Mouse (Mus musculus) cerebellum, postnatal 36 days (tissue): ENCODE measurements around the gene A030014E15Rik.
"Not testable (repeated sequence)": the region's sequence is repeated elsewhere in the genome, so short reads cannot be mapped to it uniquely, and the experiment has no call there.

Source experiments
- DNase-seq, 2 experiments: peaks; one replicate each; pipeline ENCODE4 v3.0.0; 2021 to 2022; ENCODE audit warnings: mixed read lengths in 2 of 2

Gene A030014E15Rik

DNA sequence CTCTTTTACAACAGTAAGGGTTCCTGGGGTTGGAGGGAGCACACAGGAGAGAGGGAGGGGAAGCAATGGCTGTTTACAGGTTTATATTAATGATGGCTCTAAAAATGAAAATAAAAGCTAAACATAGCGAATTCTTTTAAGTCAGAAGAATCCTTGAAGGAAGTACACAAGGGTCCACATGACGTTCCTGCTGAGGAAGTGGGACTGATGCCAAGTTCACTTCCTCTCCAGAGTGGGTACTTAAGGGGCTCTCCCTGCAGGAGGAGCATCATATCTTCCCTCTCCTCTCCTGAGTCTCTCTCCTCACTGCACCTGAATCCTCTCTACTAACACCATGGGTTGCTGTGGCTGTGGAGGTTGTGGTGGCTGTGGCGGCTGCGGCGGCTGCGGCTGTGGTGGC, at the start of gene A030014E15Rik:
A030014E15Rik (plus strand) TSS at position 268 of the 400 bp plus-strand sequence.
- no peak for DNase-seq

DNA sequence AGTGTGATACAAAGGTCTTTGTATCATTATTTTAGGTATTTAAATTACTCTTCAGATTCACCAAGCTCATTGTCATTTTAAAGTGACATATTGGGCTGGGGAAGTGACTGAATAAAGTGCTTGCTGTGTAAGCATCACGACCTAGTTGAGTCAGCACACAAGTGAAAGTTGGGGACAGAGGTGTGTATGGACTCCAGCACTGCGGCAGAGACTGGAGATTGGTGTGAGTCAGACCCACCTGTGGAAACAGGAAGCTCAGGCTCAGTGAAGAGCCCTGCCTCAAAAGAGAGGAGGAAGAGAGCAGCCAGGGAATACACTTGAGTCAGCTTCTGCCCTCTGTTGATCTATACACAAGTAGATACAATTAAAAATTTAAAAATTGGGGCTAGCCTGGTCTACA, 45.5 kb upstream of the A030014E15Rik start:
- no peak for DNase-seq

DNA sequence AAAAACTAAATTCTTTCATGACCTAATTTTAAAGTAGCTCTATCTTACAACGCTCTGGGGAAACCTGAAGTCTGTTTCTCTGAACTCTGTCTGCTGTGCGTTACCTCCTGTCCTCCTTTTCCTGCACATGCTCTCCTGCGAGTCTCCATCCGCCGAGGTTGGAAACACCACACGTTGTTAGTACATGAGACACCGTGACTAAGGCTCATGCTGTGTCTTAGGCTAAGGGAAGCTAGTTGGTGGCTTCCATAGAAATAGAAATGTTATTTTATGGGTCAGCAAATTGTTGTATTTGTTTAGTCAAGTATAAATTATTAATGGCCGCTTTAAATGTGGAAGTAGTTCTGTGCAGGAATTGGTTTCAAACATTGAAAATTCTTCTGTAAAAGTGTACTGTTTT, 44.5 kb upstream of the A030014E15Rik start:
- no peak for DNase-seq

DNA sequence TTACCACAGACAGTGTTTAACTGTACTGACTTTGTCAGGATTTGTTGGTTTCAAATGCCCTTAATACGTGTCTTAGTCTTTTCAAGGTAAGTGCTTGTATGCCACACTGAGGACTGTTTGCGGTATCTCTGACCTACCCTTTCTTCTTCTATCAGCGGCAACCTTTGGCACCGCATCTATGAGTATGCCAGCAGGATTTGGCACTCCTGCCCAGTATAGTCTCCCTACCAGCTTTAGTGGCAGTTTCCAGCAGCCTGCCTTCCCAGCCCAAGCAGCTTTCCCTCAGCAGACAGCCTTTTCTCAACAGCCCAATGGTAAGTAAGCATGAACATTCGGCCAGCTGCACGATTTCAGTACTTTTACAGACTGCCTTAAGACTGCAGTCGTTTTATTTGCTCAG, 31.4 kb upstream of the A030014E15Rik start:
- peak; percentile 15 to 18 for DNase-seq

DNA sequence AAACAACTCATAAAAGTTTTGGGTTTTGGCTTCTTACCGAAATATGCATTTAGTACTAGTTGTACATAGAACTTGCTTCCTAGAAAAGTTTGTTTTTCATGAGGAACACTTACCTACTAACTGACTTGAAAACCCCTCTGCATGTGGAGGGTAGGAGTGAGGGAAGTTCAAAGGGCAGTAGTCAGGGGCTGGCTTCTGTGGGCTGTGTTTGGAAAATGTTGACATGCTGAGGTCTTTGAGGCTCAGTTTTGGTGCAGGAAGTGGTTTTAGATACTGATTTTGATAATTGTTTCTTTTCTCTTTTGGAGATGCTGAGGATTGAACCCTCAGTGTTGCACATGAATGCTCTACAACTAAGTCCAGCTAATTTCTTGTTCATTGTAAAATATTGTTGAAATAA, 24.1 kb upstream of the A030014E15Rik start:
- DNase-seq, result no peak

DNA sequence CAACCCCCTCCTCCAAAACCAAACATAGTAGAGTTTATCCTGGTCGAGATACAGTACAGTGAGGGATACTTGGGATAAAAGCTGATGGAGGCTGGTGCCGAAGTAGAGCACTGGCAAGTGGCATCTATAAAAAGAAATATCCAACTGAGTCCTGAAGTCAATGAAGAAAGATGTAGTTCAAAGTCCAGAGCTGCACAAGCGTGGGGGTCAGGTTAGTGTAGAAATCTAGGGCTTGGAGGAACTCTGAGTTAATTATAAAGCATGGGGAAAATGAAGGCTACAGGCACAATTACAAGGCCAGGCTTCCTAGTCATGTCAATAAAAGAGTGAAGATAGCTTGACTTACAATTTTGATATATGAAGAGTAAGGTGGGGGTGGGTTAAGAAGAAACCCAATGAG, 23.5 kb upstream of the A030014E15Rik start:
- no peak for DNase-seq

DNA sequence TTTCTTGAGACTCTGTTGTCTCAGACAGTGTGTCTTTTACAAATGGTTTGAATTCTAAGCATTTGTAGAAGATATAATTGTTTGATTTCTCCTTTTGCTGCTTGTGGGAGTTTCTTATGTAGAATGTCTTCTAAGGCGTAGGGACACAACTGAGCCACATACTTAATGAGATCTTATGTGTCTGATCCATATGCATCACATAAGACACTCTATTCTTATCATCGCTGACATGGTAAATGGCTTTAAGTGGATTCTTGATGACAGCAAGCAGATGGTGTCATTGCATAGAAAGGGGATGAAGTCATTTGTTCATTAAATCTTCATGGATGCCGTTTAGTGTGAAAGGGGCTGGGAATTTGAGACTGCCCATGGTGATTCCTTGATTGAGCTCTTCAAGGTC, 18.8 kb upstream of the A030014E15Rik start:
- DNase-seq, result no peak

DNA sequence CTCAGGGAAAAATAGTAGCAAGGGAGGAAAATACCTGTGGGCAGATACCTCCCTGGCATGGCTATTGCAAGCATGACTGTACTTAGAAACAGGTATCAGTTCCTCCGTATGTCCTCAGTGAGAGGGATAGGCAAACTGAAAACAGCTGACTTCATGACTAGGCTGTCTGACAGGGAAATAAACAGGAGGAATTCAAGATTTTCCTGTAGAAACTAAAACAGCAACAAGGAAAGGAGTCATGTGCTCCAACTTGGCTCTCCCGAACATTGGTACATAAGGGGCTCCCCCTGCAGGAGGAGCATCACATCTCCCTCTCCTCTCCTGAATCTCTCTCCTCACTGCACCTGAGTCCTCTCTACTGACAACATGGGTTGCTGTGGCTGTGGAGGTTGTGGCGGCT, 11.7 kb upstream of the A030014E15Rik start, which contains the start of gene A030005L19Rik:
A030005L19Rik (plus strand) TSS at position 301 of the 400 bp plus-strand sequence.
- DNase-seq, result no peak

DNA sequence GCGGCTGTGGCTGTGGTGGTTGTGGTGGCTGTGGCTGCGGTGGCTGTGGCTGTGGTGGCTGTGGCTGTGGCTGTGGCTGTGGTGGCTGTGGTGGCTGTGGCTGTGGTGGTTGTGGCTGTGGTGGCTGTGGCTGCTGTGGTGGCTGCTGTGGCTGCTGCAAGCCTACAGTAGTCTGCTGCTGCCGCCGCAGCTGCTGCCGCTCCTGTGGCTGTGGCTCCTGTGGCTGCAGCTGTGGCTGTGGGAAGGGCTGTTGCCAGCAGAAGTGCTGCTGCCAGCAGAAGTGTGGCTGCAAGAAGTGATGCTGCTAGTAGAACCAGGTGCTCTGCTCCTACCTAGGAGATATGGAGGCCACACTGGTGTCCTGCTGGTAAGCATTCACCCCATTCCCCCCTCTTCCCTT, 11.3 kb upstream of the A030014E15Rik start:
- DNase-seq, result not testable (repeated sequence)

DNA sequence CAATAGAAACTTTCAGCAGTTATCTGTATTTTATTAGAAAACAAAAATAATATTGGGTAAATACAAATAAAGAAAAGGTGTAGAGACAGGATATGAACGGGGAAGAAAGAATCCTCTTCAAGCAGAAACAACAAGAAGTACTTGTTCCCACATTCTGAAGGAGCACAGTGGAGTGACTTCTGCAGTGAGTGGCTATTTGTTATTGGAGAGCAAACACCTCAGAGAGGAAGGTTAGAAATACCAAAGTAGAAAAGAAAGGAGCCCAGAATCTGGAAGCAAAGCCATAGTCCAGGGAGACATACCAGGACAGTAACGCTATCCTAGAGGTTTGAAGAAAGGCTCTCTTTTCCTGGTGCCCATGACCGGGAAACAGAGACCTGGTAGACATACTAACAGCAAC, 5.8 kb downstream of the A030014E15Rik start:
- DNase-seq, result not testable (repeated sequence)

DNA sequence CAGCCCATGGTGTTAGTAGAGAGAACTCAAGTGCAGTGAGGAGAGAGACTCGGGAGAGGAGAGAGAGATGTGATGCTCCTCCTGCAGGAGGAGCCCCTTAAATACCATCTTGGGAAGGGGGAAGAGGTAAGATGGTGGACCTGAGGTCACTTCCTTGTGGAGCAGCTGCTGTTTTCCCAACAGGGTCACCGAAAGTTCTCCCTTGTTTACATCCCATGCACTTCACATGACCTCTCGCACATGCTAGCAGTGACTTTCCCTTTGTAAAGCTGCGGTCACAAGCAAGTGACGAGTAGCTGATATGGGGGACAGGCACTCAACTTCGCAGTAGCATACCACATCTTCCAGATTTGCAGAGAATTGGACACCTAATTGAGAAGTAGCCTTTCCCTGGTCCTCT, 6.6 kb downstream of the A030014E15Rik start, which contains the start of gene Gm6217:
Gm6217 (minus strand) TSS at position 74 of the 400 bp plus-strand sequence.
- not testable (repeated sequence) for DNase-seq

DNA sequence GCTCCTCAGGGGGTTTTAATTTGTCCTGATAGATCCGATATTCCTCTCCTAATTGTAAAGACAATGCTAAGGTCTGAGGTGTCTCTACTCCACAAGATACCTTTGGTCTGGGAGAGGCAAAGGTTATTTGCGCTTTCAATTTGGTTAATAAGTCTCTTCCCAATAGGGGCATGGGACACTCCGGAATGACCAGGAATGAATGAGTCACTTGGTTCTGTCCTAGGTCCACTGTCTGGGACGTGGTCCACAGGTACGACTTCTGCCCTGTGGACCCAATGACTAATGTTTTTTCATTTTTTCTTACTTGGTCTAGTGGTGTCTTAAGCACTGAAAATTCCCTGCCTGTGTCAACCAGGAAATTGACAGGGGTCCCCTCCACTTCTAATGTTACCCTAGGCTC, 13.9 kb downstream of the A030014E15Rik start:
- DNase-seq, result no peak

DNA sequence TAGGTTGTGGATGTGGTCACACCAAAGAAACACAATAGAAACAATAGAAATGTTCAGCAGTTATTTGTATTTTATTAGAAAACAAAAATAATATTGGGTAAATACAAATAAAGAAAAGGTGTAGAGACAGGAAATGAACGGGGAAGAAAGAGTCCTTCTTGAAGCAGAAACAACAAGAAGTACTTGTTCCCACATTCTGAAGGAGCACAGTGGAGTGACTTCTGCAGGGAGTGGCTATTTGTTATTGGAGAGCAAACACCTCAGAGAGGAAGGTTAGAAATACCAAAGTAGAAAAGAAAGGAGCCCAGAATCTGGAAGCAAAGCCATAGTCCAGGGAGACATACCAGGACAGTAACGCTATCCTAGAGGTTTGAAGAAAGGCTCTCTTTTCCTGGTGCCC, 17.8 kb downstream of the A030014E15Rik start:
- DNase-seq, result not testable (repeated sequence)

DNA sequence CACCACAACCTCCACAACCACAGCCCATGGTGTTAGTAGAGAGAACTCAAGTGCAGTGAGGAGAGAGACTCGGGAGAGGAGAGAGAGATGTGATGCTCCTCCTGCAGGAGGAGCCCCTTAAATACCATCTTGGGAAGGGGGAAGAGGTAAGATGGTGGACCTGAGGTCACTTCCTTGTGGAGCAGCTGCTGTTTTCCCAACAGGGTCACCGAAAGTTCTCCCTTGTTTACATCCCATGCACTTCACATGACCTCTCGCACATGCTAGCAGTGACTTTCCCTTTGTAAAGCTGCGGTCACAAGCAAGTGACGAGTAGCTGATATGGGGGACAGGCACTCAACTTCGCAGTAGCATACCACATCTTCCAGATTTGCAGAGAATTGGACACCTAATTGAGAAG, 18.6 kb downstream of the A030014E15Rik start, which contains the start of gene A030003K21Rik:
A030003K21Rik (minus strand) TSS at position 94 of the 400 bp plus-strand sequence.
- not testable (repeated sequence) for DNase-seq

DNA sequence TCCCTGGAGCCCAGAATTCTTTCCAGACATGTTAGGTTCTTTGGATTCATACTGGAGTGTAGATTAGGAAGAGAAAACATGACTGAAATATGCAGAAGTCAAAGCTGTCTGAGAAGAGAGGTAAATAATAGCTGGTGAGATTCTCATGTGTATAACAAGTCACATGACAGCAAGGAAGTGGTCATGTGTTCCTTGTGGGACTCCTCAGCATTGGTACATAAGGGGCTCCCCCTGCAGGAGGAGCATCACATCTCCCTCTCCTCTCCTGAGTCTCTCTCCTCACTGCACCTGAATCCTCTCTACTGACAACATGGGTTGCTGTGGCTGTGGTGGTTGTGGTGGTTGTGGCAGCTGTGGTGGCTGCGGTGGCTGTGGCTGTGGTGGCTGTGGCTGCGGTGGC, 21.3 kb downstream of the A030014E15Rik start:
- DNase-seq, result not testable (repeated sequence)

DNA sequence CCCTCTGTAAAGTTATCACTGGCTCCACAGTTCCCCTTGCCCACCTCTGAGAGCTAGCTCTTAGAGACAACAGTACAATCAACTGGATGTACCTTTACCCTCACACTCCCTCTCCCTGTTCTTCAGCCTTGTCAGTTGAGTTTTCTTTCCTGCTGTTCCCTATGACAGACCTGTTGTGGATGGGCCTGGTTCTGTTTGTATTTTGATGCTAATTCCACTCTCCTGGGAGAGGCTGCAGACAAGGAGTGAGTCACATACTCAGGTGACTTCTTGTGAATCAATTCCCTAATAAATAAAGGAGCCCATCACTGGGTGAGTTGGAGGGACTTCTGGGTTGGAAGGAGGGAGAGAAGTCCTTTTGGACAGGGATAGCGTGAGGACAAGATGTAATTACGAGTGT, 23.9 kb downstream of the A030014E15Rik start:
- DNase-seq, result no peak

DNA sequence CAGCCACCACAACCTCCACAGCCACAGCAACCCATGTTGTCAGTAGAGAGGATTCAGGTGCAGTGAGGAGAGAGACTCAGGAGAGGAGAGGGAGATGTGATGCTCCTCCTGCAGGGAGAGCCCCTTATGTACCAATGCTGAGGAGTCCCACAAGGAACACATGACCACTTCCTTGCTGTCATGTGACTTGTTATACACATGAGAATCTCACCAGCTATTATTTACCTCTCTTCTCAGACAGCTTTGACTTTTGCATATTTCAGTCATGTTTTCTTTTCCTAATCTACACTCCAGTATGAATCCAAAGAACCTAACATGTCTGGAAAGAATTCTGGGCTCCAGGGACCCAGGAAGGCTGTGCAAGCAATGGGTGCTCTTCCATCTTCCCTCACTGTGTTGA, 31.2 kb downstream of the A030014E15Rik start, which contains the start of gene Gm7544:
Gm7544 (minus strand) TSS at position 101 of the 400 bp plus-strand sequence.
- DNase-seq, result not testable (repeated sequence)

DNA sequence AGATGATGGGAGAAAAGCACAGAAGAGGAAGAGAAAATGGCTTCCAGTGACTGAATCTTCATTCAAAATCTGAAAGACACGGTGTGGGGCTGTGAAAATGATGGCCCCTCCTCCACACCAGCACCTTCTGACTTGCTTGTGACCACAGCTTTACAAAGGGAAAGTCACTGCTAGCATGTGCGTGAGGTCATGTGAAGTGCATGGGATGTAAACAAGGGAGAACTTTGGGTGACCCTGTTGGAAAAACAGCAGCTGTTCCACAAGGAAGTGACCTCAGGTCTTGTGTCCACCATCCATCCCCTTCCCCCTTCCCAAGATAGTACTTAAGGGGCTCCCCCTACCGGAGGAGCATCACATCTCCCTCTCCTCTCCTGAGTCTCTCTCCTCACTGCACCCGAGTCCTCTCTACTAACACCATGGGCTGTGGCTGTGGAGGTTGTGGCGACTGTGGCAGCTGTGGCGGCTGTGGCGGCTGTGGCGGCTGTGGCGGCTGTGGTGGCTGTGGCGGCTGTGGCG, 35.2 kb downstream of the A030014E15Rik start, which contains the start of gene Gm47955:
Gm47955 (plus strand) TSS at position 417 of the 516 bp plus-strand sequence.
- DNase-seq, result no peak

DNA sequence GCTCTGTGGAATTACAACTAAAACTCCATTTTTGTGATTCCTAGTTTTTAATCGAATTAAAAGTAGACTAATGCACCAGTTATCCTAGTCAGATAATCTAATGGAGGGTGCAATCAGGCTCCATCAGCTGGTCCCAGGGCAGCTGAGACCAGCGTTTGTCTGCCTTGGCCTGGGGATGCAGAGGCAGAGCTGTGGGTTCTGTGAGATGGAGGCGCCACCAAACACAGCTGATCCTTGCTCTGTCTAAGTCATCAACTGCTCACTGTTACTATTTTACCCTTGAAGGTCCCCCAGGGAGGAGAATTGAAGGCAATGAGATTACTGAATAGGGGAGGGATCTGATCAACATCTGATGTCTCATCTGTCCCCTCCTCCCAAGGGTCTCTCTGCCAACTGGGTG, 41.7 kb downstream of the A030014E15Rik start:
- no peak for DNase-seq

DNA sequence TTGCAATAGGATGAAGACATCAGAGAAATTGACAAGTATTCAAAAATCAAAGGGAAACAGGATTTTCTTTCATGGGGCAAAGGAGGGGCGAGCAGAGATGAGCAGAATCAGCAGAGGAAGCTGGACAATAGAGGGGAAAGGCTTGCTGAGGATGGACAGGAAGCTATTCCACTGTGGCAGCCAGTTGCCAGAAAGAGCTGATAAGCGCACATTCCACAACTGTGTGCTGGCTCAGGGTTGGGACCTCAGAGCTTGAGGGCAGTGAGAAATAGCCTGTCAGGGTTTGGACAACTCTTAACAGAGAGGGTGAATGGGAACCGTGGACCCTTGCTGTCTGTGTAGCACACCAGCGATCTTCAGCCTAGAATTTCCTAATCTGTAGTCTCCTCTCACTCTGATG, 47.3 kb downstream of the A030014E15Rik start:
- DNase-seq, result no peak

DNA sequence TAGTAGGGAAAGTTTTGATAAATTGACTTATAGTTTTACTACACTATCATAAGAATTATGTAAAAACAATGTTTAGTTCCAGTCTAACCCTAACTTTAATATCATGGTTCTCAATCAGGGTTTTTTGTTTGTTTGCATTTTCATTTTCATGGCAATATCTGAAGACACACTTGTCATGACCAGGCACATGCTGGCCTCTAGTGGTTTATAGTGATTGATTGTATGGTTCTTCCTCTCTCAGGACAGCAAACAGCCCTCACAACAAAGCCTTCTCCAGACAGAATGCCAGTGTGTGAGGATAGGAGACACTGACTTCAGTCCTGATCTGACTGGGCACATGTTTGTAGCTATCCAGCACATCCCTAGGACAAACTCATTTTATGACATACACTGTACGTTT, 48.5 kb downstream of the A030014E15Rik start:
- DNase-seq, result no peak

DNA sequence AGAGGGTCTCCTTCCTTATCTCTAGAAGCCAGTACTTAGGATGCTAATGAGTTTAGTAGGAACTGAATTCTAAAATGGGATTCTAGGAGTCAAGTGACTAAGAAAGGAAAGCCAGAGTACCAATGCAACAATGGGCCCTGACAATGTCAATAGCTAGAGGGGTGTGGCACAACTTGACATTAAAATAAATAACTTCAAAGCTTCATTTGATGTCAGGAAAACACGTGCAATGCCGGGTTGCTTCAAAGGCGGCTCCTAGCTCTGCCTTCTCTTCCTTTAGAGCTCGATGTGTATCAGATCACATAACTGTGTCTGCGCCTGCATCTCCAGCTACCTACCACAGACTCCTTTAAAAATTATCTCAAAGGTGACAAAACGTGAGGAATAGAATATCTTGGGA, 49.2 kb downstream of the A030014E15Rik start:
- no peak for DNase-seq

DNA sequence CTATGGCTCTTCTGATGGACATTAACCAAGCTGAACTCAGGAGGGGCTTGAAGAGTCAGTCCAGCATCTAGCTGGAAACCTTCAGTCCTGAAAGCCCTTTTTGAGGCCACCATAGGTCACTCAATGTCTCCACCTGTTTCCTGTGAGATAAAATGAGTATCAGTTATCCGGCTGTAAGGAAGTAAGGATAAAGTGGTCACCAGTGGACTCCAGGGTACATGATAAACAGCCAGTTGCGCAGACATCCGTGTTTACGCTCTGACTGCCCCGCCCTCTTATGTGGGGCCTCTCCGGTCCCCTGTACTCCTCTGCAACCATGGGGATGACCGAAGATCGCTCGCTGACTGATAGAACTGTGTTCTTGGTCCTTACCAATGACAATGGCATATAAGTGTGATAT, 49.6 kb downstream of the A030014E15Rik start:
- DNase-seq, result no peak
